Mouse (Mus musculus): ENCODE results near the gene Ust. TPM values are rescaled to one million over a fixed set of nuclear protein-coding genes. Genes with fewer than 3 reads are reported as not detected.

Gene Ust
- polyA plus RNA-seq, 1 experiment from 2014 or later = 2.8 TPM

DNA sequence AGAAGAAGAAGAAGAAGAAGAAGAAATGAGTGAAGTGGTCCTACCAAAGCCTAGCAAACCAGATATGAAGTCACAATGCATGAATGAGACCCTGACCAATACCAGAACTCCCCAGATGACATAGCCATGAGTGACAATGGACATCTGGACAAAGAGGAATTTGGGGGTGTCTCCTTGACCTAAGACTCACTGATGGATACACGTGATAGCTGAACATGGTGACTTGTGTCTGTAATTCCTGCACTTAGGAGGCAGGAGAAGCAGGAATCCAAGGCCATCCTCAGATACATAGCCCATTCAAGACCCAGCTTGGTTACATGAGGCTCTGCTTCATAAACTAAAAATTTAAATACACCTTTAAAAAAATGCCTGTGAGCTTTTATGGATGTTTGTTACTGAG, 63.9 kb downstream of the Ust start:
- Histone ChIP-seq H3K9me3 (replicated peaks) (no peaks in the 10 kb centered on the region), H3K27me3 (ENCODE audit: low read depth, poor library complexity, severe bottlenecking) (no peaks in the 10 kb centered on the region), H3K36me3 (no peaks in the 10 kb centered on the region), H3K27ac (replicated peaks) (no peak overlapping the region), H3K4me3 (no peak overlapping the region), H3K4me1 (no peaks in the 10 kb centered on the region)
- WGBS = 38% methylated on average over 1 of the region's 1 CpGs
- DNase-seq (ENCODE audit: low spot score) = no peak

DNA sequence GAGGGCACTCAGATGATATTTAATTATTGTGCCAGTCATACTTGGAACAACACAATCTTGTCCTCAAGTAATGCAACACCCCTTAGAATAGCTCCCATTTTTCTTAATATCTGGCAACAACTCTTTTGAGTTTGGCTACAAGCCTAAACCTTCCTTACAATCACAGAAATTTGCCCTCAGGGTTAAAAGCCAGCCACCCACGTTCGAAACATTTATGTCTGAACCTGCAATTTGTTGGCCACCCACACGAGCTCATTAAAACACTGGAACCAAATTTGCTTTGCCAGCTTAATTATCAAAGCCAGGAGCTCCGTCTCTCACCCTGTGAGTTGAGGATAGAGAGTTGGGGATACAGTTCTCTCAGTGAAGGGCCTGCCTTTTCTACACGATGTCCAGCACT, 70.9 kb downstream of the Ust start:
- no peak overlapping the region for H3K27ac ChIP-seq (replicated peaks)
- no peaks in the 10 kb centered on the region for H3K27me3 ChIP-seq (ENCODE audit: low read depth, poor library complexity, severe bottlenecking)
- no peaks in the 10 kb centered on the region for H3K9me3 ChIP-seq (replicated peaks)
- DNase-seq (ENCODE audit: low spot score) = no peak
- no peak overlapping the region for H3K4me3 ChIP-seq
- no peaks in the 10 kb centered on the region for H3K4me1 ChIP-seq
- no peaks in the 10 kb centered on the region for H3K36me3 ChIP-seq
- WGBS = 74% methylated on average over 5 of the region's 5 CpGs

DNA sequence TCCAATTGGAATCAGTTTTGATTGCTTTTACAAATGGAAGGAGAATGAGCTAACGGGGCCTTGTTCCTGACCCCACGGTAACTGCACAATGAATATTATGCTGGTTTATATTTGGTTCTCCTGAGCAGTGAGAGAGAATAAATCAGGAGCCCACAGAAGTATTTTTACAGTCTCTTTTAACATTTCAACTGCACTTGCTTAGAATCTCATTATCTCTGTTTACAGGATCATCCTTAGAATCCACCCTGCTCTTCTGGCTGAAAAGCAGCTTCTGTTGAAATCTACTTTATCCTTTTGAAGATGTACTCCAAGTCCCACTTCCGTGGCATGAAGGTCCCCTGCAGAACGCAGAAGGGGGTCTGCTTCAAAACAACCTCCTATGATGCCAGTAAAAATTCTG, 71.7 kb downstream of the Ust start:
- Histone ChIP-seq H3K9me3 (replicated peaks) (no peaks in the 10 kb centered on the region), H3K27me3 (ENCODE audit: low read depth, poor library complexity, severe bottlenecking) (no peaks in the 10 kb centered on the region), H3K4me1 (no peaks in the 10 kb centered on the region), H3K4me3 (no peak overlapping the region), H3K36me3 (no peaks in the 10 kb centered on the region), H3K27ac (replicated peaks) (no peak overlapping the region)
- WGBS = 55% methylated on average over 4 of the region's 4 CpGs
- DNase-seq (ENCODE audit: low spot score) = no peak

- Histone ChIP-seq H3K27me3 (ENCODE audit: low read depth, poor library complexity, severe bottlenecking) (no peaks in the 10 kb centered on the region), H3K4me1 (no peaks in the 10 kb centered on the region), H3K9me3 (replicated peaks) (no peaks in the 10 kb centered on the region), H3K4me3 (no peak overlapping the region), H3K27ac (replicated peaks) (no peak overlapping the region), H3K36me3 (no peaks in the 10 kb centered on the region)
- 89% methylated on average over 5 of the region's 5 CpGs for WGBS
- DNase-seq (ENCODE audit: low spot score) = no peak
Measured at GRCm38 (mm10) chr10:8444052-8444451, 74.6 kb downstream of the Ust start.

DNA sequence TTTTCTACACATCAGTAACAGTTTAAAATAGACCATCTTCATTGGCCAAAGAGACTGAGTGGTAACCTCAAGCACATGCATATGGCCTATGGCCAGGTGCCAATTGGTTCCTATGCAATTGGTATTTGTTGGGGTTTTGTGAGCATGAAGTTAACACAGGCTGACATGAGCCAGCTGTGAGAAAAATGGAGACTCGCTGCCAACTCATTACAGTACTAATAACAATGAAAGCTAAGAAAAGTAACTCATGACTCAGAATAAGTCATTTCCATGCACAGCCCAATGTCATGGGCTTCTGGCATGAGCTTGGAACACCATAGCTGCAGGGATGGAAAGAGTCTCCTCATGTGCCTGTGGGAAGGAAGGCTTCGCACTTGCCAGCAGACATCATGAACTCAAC, 86.8 kb downstream of the Ust start:
- Histone ChIP-seq H3K27me3 (ENCODE audit: low read depth, poor library complexity, severe bottlenecking) (no peaks in the 10 kb centered on the region; the same call in 1 of the 2 replicates), H3K4me1 (peaks cover 26% of the 10 kb centered on the region), H3K36me3 (no peaks in the 10 kb centered on the region), H3K27ac (replicated peaks) (no peak overlapping the region), H3K4me3 (no peak overlapping the region), H3K9me3 (replicated peaks) (0 out of 2 replicates have a peak, but pooled peaks cover 3% of the 10 kb centered on the region)
- DNase-seq (ENCODE audit: low spot score) = no peak
- WGBS = 89% methylated on average over 2 of the region's 2 CpGs

DNA sequence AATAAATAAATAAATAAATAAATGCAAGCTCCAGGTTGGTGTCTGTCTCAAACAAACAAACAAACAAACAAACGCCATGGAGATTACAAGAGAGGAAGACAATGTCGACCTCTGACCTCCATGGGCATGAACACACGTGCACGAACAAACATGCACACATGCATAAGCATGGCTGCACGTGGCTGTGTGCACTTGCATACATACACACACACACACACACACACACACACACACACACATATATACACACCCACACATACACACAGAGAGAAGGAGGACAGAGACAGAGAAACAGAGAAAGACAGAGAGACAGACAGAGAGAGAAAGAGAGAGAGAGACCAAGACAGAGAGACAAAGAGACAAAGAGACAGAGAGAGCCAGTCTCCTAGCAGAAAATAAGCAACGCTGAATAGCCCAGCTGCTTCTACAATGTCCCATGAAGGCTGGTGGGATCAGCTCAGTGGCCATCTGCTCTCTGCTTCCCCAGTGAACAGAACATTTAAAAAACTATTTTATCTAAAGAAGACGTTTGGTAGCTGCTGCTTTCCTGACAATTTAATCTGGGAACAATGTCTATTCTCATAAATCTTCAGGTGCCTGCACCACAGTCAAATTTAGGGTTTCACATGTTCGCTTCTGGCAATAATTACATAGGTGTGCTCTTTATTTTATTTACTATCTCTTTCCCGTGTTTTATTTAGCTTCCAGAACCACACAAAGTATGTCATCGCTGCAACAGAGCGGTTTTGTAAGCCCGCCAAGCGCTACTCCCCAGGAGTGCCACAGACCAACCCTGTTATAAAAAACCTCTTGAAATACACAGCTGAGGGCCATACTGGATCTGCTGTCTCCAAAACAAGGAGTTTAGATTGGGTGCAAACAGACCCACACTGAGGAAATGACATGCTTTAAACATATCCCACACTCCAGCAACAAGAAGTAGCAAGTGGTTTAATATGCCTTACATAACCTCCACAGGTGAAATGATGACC, 89.5 kb downstream of the Ust start:
- Histone ChIP-seq H3K4me3 (no peak overlapping the region), H3K27me3 (ENCODE audit: low read depth, poor library complexity, severe bottlenecking) (no peaks in the 10 kb centered on the region; the same call in 1 of the 2 replicates), H3K27ac (replicated peaks) (peak overlapping the region; percentile 33; the same call in 1 of the 2 replicates), H3K4me1 (peaks cover 26% of the 10 kb centered on the region), H3K9me3 (replicated peaks) (no peaks in the 10 kb centered on the region), H3K36me3 (no peaks in the 10 kb centered on the region)
- 84% methylated on average over 13 of the region's 13 CpGs for WGBS
- DNase-seq (ENCODE audit: low spot score) = no peak

GRCm38 (mm10) chr10:8427671-8428364, 90.8 kb downstream of the Ust start:
- Histone ChIP-seq H3K27me3 (ENCODE audit: low read depth, poor library complexity, severe bottlenecking) (no peaks in the 10 kb centered on the region; the same call in 1 of the 2 replicates), H3K9me3 (replicated peaks) (no peaks in the 10 kb centered on the region), H3K36me3 (no peaks in the 10 kb centered on the region), H3K27ac (replicated peaks) (no peak overlapping the region), H3K4me1 (peaks cover 26% of the 10 kb centered on the region), H3K4me3 (no peak overlapping the region)
- no peak for DNase-seq (ENCODE audit: low spot score)
- WGBS = 92% methylated on average over 12 of the region's 12 CpGs

GRCm38 (mm10) chr10:8419496-8420009, 99.1 kb downstream of the Ust start:
- DNase-seq (ENCODE audit: low spot score) = no peak
- H3K4me1 ChIP-seq = no peaks in the 10 kb centered on the region
- no peaks in the 10 kb centered on the region for H3K27me3 ChIP-seq (ENCODE audit: low read depth, poor library complexity, severe bottlenecking)
- no peak overlapping the region for H3K4me3 ChIP-seq
- H3K9me3 ChIP-seq (replicated peaks) = no peaks in the 10 kb centered on the region
- WGBS = 86% methylated on average over 6 of the region's 6 CpGs
- no peaks in the 10 kb centered on the region for H3K36me3 ChIP-seq
- no peak overlapping the region for H3K27ac ChIP-seq (replicated peaks)

GRCm38 (mm10) chr10:8415474-8415873, 103.2 kb downstream of the Ust start:
- Histone ChIP-seq H3K4me3 (no peak overlapping the region), H3K36me3 (no peaks in the 10 kb centered on the region), H3K4me1 (no peaks in the 10 kb centered on the region), H3K9me3 (replicated peaks) (no peaks in the 10 kb centered on the region), H3K27ac (replicated peaks) (no peak overlapping the region), H3K27me3 (ENCODE audit: low read depth, poor library complexity, severe bottlenecking) (no peaks in the 10 kb centered on the region)
- WGBS = 87% methylated on average over 5 of the region's 5 CpGs
- DNase-seq (ENCODE audit: low spot score) = no peak

- Histone ChIP-seq H3K9me3 (replicated peaks) (no peaks in the 10 kb centered on the region), H3K36me3 (no peaks in the 10 kb centered on the region), H3K4me1 (no peaks in the 10 kb centered on the region), H3K27ac (replicated peaks) (no peak overlapping the region), H3K27me3 (ENCODE audit: low read depth, poor library complexity, severe bottlenecking) (no peaks in the 10 kb centered on the region), H3K4me3 (no peak overlapping the region)
- WGBS = 92% methylated on average over 7 of the region's 7 CpGs
- DNase-seq (ENCODE audit: low spot score) = no peak
Measured at GRCm38 (mm10) chr10:8415036-8415435, 103.6 kb downstream of the Ust start.

DNA sequence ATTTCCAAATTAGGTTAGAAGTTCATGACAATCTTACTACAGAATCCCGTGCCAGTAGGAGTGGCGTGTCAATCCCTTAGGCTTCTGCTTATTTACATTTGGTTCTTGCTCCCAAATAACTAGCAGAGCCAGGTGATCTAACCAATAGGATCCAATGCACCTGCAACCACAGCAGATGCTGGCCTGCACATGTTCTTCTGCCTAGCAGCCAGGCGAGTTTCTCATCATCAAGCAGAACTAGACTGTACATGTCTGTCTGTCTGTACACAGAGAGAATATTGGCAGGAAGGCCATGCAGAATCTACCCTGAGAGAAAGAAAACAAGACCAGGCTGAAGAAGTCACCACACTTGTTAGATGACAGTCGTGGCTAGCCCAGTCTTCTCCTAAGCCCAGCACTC, 113.5 kb downstream of the Ust start:
- Histone ChIP-seq H3K27ac (replicated peaks) (no peak overlapping the region), H3K36me3 (no peaks in the 10 kb centered on the region), H3K4me1 (no peaks in the 10 kb centered on the region), H3K9me3 (replicated peaks) (no peaks in the 10 kb centered on the region), H3K27me3 (ENCODE audit: low read depth, poor library complexity, severe bottlenecking) (no peaks in the 10 kb centered on the region), H3K4me3 (no peak overlapping the region)
- WGBS = 89% methylated on average over 4 of the region's 4 CpGs
- no peak for DNase-seq (ENCODE audit: low spot score)

DNA sequence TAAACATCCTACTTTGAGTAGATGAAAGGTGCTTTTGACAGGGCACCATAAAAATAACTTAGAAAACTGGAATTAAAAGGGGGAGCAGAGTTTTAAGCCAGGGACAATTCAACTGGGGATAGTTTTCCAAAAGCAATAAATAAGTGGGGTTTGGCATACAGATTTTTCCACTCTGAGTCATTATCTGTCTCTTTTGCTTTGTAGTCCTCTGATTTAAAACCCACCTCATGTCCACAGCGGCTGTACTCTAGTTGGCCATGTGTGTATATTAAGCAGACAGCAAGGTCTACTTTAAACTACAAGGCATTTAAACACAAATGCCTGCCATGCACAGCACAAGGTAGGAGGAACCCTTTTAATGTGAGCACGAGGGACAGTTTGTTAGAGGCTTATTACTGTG, 126.4 kb downstream of the Ust start:
- no peaks in the 10 kb centered on the region for H3K4me1 ChIP-seq
- H3K4me3 ChIP-seq = no peak overlapping the region
- no peaks in the 10 kb centered on the region for H3K9me3 ChIP-seq (replicated peaks)
- no peak overlapping the region for H3K27ac ChIP-seq (replicated peaks)
- H3K27me3 ChIP-seq (ENCODE audit: low read depth, poor library complexity, severe bottlenecking) = no peaks in the 10 kb centered on the region
- no peaks in the 10 kb centered on the region for H3K36me3 ChIP-seq
- WGBS = 93% methylated on average over 2 of the region's 2 CpGs
- no peak for DNase-seq (ENCODE audit: low spot score)
